Mouse (Mus musculus) heart, adult 2 months (tissue): ENCODE results near the gene Zfyve27. TPM values are rescaled to one million over a fixed set of nuclear protein-coding genes. Genes with fewer than 3 reads are reported as not detected.
A peak's percentile ranks its signal among the peaks of the same experiment; 100 is the strongest.

Experiments used
- DNase-seq, 2 experiments: peaks; one replicate each; pipeline ENCODE4 v3.0.0; 2021
- H3K27ac ChIP-seq: fragments of 200-600 bp; 2 replicates; pipeline ENCODE4 v1.8.1; 2022
- H3K27me3 ChIP-seq: fragments of 200-500 bp; 2 replicates; pipeline ENCODE4 v1.6.1; 2012; ENCODE audit warnings: mild to moderate bottlenecking, low read length, inconsistent platforms, mixed read lengths; ENCODE audit not compliant: control insufficient read depth, insufficient read depth
- H3K36me3 ChIP-seq: fragments of 200-500 bp; 2 replicates; pipeline ENCODE4 v1.6.1; 2012; ENCODE audit warnings: low read length, inconsistent platforms; ENCODE audit not compliant: control insufficient read depth, insufficient read depth
- H3K4me1 ChIP-seq: fragments of 200-500 bp; 2 replicates; pipeline ENCODE4 v1.6.1; 2011; ENCODE audit warnings: low read length; ENCODE audit not compliant: control insufficient read depth, insufficient read depth
- H3K4me3 ChIP-seq: fragments of 200-600 bp; 2 replicates; pipeline ENCODE4 v1.8.1; 2022
- H3K79me2 ChIP-seq: fragments of 200-500 bp; replicated peaks from 2 replicates; pipeline ENCODE4 v1.6.1; 2012; ENCODE audit warnings: mild to moderate bottlenecking, inconsistent platforms, low read length, moderate library complexity, mixed read lengths; ENCODE audit not compliant: control insufficient read depth, insufficient read depth
- H3K9ac ChIP-seq: fragments of 200-500 bp; 2 replicates; pipeline ENCODE4 v1.6.1; 2012; ENCODE audit warnings: low read depth, mild to moderate bottlenecking, control low read depth, inconsistent platforms, low read length, mixed read lengths
- CTCF ChIP-seq: fragments of 200-600 bp; IDR thresholded peaks from 2 replicates; pipeline ENCODE4 v1.8.1; 2022; ENCODE audit warnings: antibody characterized with exemption, mild to moderate bottlenecking, moderate library complexity
- EP300 ChIP-seq: fragments of 200-500 bp; IDR thresholded peaks from 2 replicates; pipeline ENCODE4 v1.6.1; 2011; ENCODE audit warnings: low read depth, low read length, control low read depth; ENCODE audit not compliant: insufficient read depth
- POLR2A ChIP-seq: fragments of 200-500 bp; IDR thresholded peaks from 2 replicates; pipeline ENCODE4 v1.6.1; 2011; ENCODE audit warnings: mild to moderate bottlenecking, low read depth, low read length, control low read depth; ENCODE audit not compliant: insufficient read depth
- WGBS: fragments of 180-500 bp; shearing (Covaris S2); methylation state at CpG from one replicate; pipeline ENCODE4 v1.1.7; 2018; 5-methylcytosine and 5-hydroxymethylcytosine counted together
- intact Hi-C: fragments of 180-260 bp; cut with DNase I; formaldehyde crosslinking; loops from one replicate; pipeline ENCODE4 v1.15.1; 2025
- polyA plus RNA-seq: library from polyadenylated mRNA; depleted of rRNA; stranded (reverse); fragments of >200 nt; gene quantifications from 2 replicates; pipeline ENCODE4 v1.2.3, GENCODE M21; 2012
- total RNA-seq, 2 experiments: library from RNA; stranded (reverse); gene quantifications; 2 replicates each; pipeline ENCODE4 v1.2.3; 2021

The Zfyve27 gene
- total and polyA plus RNA-seq, 3 experiments, result 20.2 to 27.6 (median 20.3) TPM

DNA sequence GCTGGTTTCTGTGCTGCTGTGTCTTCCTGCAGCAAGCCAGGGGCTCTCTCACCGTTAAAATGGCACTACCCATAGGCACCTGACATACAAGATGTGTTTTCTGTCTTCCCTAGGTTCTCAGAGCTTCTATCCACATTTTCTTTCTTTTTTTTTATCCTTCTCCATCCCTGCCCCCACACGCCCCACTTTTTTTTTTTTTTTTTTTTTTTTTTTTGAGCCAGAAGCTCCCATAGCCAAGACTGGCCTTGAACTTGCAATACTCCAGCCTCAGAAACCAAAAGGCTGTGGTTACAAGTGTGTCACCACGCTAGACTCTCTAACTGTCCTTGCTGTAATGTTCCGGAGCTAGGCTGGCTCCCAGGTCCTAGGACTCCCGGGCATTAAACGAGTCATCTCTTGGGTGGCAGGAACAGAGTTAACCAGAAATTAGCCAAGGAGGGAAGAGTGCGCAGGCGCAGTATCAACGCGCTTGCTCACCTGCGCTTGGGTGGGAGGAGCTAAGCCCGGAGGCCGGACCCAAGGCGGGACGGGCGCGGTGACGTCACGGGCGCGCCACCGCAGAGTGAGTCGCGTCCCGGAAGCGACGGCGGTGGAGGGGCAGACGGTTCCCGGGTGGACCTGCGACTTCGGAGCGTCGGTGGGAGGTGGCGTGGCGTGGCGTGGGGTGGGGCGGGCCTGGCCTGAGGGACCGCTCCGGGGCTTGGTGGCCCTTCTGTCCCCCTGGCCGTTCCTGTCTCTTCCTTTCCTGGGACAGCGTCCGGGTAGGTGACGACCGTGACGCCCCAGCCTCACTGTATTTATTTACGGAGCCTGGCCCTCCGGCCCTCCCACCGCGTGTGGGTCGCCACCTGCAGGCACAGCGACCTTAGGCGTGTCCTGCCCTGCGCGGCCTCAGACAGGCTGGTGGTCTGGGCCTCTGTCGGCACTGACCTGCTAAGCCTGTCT lies 6.5 kb downstream of the Zfyve27 start:
- H3K4me1 ChIP-seq, result no peaks in the 10 kb centered on the region
- 1% methylated on average over 56 of the region's 56 CpGs for WGBS
- no peaks in the 10 kb centered on the region for H3K27me3 ChIP-seq
- intact Hi-C loops, result no loop called here
- TF ChIP-seq POLR2A, result peak; percentile 76
- TF ChIP-seq EP300, result no peak
- no peaks in the 10 kb centered on the region for H3K36me3 ChIP-seq
- DNase-seq, result peak; percentile 93 to 95
- H3K79me2 ChIP-seq, result 0 out of 2 replicates have a peak, but pooled peaks cover 1% of the 10 kb centered on the region
- peak overlapping the region; percentile 79 for H3K27ac ChIP-seq
- H3K4me3 ChIP-seq, result peak overlapping the region; percentile 80
- H3K9ac ChIP-seq, result peak overlapping the region; percentile 91

GRCm38 (mm10) chr19:42176841-42177240 lies 13.1 kb downstream of the Zfyve27 start:
- Histone ChIP-seq H3K27ac (no peak overlapping the region), H3K4me3 (no peak overlapping the region), H3K9ac (no peak overlapping the region), H3K79me2 (no peaks in the 10 kb centered on the region), H3K27me3 (no peaks in the 10 kb centered on the region), H3K36me3 (no peaks in the 10 kb centered on the region), H3K4me1 (no peaks in the 10 kb centered on the region)
- 76% methylated on average over 7 of the region's 7 CpGs for WGBS
- intact Hi-C loops, result no loop called here
- TF ChIP-seq CTCF (no peak), EP300 (no peak), POLR2A (no peak)
- no peak for DNase-seq

DNA sequence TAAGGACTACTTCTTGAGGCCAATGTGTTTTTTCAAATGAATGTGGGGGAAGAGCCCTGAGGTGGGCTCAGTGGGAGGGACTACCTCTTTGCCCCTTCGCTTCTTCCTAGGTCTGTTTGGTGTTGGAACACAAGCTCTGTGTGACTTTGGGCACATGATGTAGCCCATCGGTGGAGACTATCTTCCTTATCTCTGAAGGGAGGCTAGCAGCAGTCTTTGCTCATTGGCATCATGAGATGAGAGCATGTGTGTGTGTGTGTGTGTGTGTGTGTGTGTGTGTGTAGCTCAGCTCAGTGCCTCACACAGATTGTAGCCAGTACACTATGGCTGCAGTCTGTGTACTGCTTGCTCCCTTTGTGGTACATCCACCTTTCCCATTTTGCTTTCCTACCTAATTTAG lies 13.7 kb downstream of the Zfyve27 start:
- H3K4me3 ChIP-seq, result no peak overlapping the region
- WGBS, result 65% methylated on average over 2 of the region's 2 CpGs
- TF ChIP-seq POLR2A (no peak), EP300 (no peak), CTCF (no peak)
- H3K36me3 ChIP-seq, result no peaks in the 10 kb centered on the region
- DNase-seq, result no peak
- intact Hi-C loops, result no loop called here
- H3K27me3 ChIP-seq, result no peaks in the 10 kb centered on the region
- no peak overlapping the region for H3K9ac ChIP-seq
- no peaks in the 10 kb centered on the region for H3K79me2 ChIP-seq
- H3K27ac ChIP-seq, result no peak overlapping the region
- H3K4me1 ChIP-seq, result no peaks in the 10 kb centered on the region

GRCm38 (mm10) chr19:42179356-42179755 lies 15.6 kb downstream of the Zfyve27 start:
- DNase-seq, result no peak
- Histone ChIP-seq H3K4me1 (no peaks in the 10 kb centered on the region), H3K9ac (no peak overlapping the region), H3K27me3 (no peaks in the 10 kb centered on the region), H3K36me3 (no peaks in the 10 kb centered on the region), H3K79me2 (no peaks in the 10 kb centered on the region), H3K4me3 (no peak overlapping the region), H3K27ac (no peak overlapping the region)
- WGBS, result 79% methylated on average over 14 of the region's 14 CpGs
- intact Hi-C loops, result no loop called here
- TF ChIP-seq EP300, result no peak
- no peak for TF ChIP-seq CTCF
- TF ChIP-seq POLR2A, result no peak

- WGBS, result 67% methylated on average over 6 of the region's 6 CpGs
- Histone ChIP-seq H3K79me2 (no peaks in the 10 kb centered on the region), H3K4me1 (no peaks in the 10 kb centered on the region), H3K27ac (no peak overlapping the region), H3K27me3 (no peaks in the 10 kb centered on the region), H3K36me3 (no peaks in the 10 kb centered on the region), H3K9ac (no peak overlapping the region), H3K4me3 (no peak overlapping the region)
- intact Hi-C loops, result loop anchor here (10.0 kb wide), 1 partner anchor 252 kb away; the partner anchor contains the start of gene Crtac1
- TF ChIP-seq CTCF (peak; percentile 61), POLR2A (no peak), EP300 (no peak)
- no peak for DNase-seq
These were observed 18.9 kb downstream of the Zfyve27 start for GRCm38 (mm10) chr19:42182673-42183072.

GRCm38 (mm10) chr19:42189735-42190134 lies 26.0 kb downstream of the Zfyve27 start:
- H3K4me3 ChIP-seq, result no peak overlapping the region
- no peaks in the 10 kb centered on the region for H3K79me2 ChIP-seq
- TF ChIP-seq CTCF (no peak), POLR2A (no peak), EP300 (no peak)
- no peak for DNase-seq
- WGBS, result 61% methylated on average over 4 of the region's 4 CpGs
- H3K9ac ChIP-seq, result no peak overlapping the region
- H3K27me3 ChIP-seq, result no peaks in the 10 kb centered on the region
- H3K4me1 ChIP-seq, result no peaks in the 10 kb centered on the region
- no peaks in the 10 kb centered on the region for H3K36me3 ChIP-seq
- intact Hi-C loops, result loop anchor here (1.0 to 10.0 kb wide), 2 partner anchors 83 to 245 kb away; partner anchors contain the start of gene Crtac1
- no peak overlapping the region for H3K27ac ChIP-seq
